Mouse (Mus musculus): Measurements from ENCODE around the gene Nudt2. TPM values are rescaled to one million over a fixed set of nuclear protein-coding genes. Genes with fewer than 3 reads are reported as not detected.
A peak's percentile ranks its signal among the peaks of the same experiment; 100 is the strongest.

Nudt2 gene
- total RNA-seq, 2 experiments from 2014 or later = 27.1 to 30.1 TPM

- DNase-seq (ENCODE audit: low spot score in 2 of 2) = no peak
- intact Hi-C loops (cut with DNase I) = no loop called here
Measured at GRCm38 (mm10) chr4:41513309-41513708, 48.4 kb downstream of the Nudt2 start.

- intact Hi-C loops (cut with DNase I) = no loop called here
- no peak for DNase-seq (ENCODE audit: low spot score in 2 of 2)
Measured at GRCm38 (mm10) chr4:41513714-41514113, 48.8 kb downstream of the Nudt2 start.

GRCm38 (mm10) chr4:41517233-41517632 lies 52.3 kb downstream of the Nudt2 start, which contains the start of gene 1110017D15Rik:
Gene 1110017D15Rik, minus strand, starts transcription at chr4:41517333.
- no peak for DNase-seq (ENCODE audit: low spot score in 2 of 2)
- intact Hi-C loops (cut with DNase I) = no loop called here

GRCm38 (mm10) chr4:41518349-41518748 lies 53.4 kb downstream of the Nudt2 start:
- intact Hi-C loops (cut with DNase I) = no loop called here
- peak in 1 of 2 experiments; percentile 38 for DNase-seq (ENCODE audit: low spot score in 2 of 2)

- no peak for DNase-seq (ENCODE audit: low spot score in 2 of 2)
- intact Hi-C loops (cut with DNase I) = no loop called here
Measured at GRCm38 (mm10) chr4:41519195-41519594, 54.2 kb downstream of the Nudt2 start.

GRCm38 (mm10) chr4:41520641-41521040 lies 55.7 kb downstream of the Nudt2 start:
- intact Hi-C loops (cut with DNase I) = loop anchor here (5.0 kb wide), 2 partner anchors 47 to 92 kb away; partner anchors contain the start of genes Dnaic1 and Fam219a
- DNase-seq (ENCODE audit: low spot score in 2 of 2) = no peak

- DNase-seq (ENCODE audit: low spot score in 2 of 2) = no peak
- intact Hi-C loops (cut with DNase I) = loop anchor here (5.0 kb wide), 2 partner anchors 45 to 90 kb away; partner anchors contain the start of genes Dnaic1 and Fam219a
Measured at GRCm38 (mm10) chr4:41522136-41522535, 57.2 kb downstream of the Nudt2 start.

GRCm38 (mm10) chr4:41522788-41523187 lies 57.8 kb downstream of the Nudt2 start:
- intact Hi-C loops (cut with DNase I) = loop anchor here (5.0 kb wide), 2 partner anchors 45 to 90 kb away; partner anchors contain the start of genes Dnaic1 and Fam219a
- DNase-seq (ENCODE audit: low spot score in 2 of 2) = no peak

- intact Hi-C loops (cut with DNase I) = loop anchor here (5.0 kb wide), 2 partner anchors 43 to 88 kb away; partner anchors contain the start of genes Dnaic1 and Fam219a
Measured at GRCm38 (mm10) chr4:41523839-41524238, 58.9 kb downstream of the Nudt2 start.

GRCm38 (mm10) chr4:41524829-41525228 lies 59.9 kb downstream of the Nudt2 start:
- intact Hi-C loops (cut with DNase I) = loop anchor here (5.0 kb wide), 2 partner anchors 42 to 87 kb away; partner anchors contain the start of genes Dnaic1 and Fam219a

More at GRCm38 (mm10) chr4:41523839-41524238, 58.9 kb downstream of the Nudt2 start:
- no peak for DNase-seq (ENCODE audit: low spot score in 2 of 2)

GRCm38 (mm10) chr4:41526553-41526952 lies 61.6 kb downstream of the Nudt2 start:
- DNase-seq (ENCODE audit: low spot score in 2 of 2) = no peak
- intact Hi-C loops (cut with DNase I) = no loop called here

More at GRCm38 (mm10) chr4:41524829-41525228, 59.9 kb downstream of the Nudt2 start:
- DNase-seq (ENCODE audit: low spot score in 2 of 2) = no peak

- intact Hi-C loops (cut with DNase I) = no loop called here
- no peak for DNase-seq (ENCODE audit: low spot score in 2 of 2)
Measured at GRCm38 (mm10) chr4:41527076-41527475, 62.1 kb downstream of the Nudt2 start.

- intact Hi-C loops (cut with DNase I) = no loop called here
- DNase-seq (ENCODE audit: low spot score in 2 of 2) = no peak
Measured at GRCm38 (mm10) chr4:41527996-41528395, 63.0 kb downstream of the Nudt2 start.

Other genes with a start within 250 kb of the Nudt2 start
- gene Ubap2, start 190.0 kb upstream of the Nudt2 start, total RNA-seq (2021) = 10 to 100 TPM; 36.9 to 43.3 TPM
- gene Dcaf12, start 150.3 kb upstream of the Nudt2 start, total RNA-seq (2021) = 10 to 100 TPM; 41.9 to 43.5 TPM
- gene Ubap1, start 116.2 kb upstream of the Nudt2 start, total RNA-seq (2021) = 10 to 100 TPM; 50.0 to 53.9 TPM
- 1 to 10 TPM; 1.2 to 1.8 TPM for gene Kif24, start 264 bp upstream of the Nudt2 start, total RNA-seq (2021)
- gene AI464131, start 37.9 kb downstream of the Nudt2 start, total RNA-seq (2021) = 10 to 100 TPM; 31.8 to 32.1 TPM
- 1 to 10 TPM; 3.4 to 5.9 TPM for gene 1110017D15Rik, start 52.2 kb downstream of the Nudt2 start, total RNA-seq (2021)
- gene Fam219a, start 104.4 kb downstream of the Nudt2 start, total RNA-seq (2021) = 100 to 1,000 TPM; 194 to 219 TPM
- 1 to 10 TPM; 9.4 to 10.0 TPM for gene Dnaic1, start 104.6 kb downstream of the Nudt2 start, total RNA-seq (2021)
- 10 to 100 TPM; 60.1 to 71.2 TPM for gene Enho, start 175.2 kb downstream of the Nudt2 start, total RNA-seq (2021)
- 100 to 1,000 TPM; 106 to 115 TPM for gene Cntfr, start 231.9 kb downstream of the Nudt2 start, total RNA-seq (2021)
- gene Il11ra1, start 234.8 kb downstream of the Nudt2 start, total RNA-seq (2021) = 10 to 100 TPM; 35.6 to 39.2 TPM
- gene Rpp25l, start 248.4 kb downstream of the Nudt2 start, total RNA-seq (2021) = 10 to 100 TPM; 27.8 to 33.2 TPM

Data from left cerebral cortex, postnatal 36 days (tissue).